Mouse (Mus musculus): ENCODE measurements at regions not wholly inside any gene's neighbourhood (a gene's known extent, or its start where the extent isn't known, plus 50 kb on each side); places are given as distances from the start of the nearest gene placed in this dataset.

GRCm38 (mm10) chr1:143265216-143265615, 375.2 kb upstream of the B3galt2 start:
- no peak for TF ChIP-seq USF1 (IDR thresholded peaks at IDR 0.05; ENCODE audit: low read depth, low read length)
- TF ChIP-seq NELFE (IDR thresholded peaks at IDR 0.05; ENCODE audit: low read depth, low read length) = no peak
- no peak for TF ChIP-seq CTCF (IDR thresholded peaks at IDR 0.05 in 2 of 3, conservative IDR thresholded peaks at IDR 0.05 in 1 of 3; ENCODE audit: control insufficient read depth in 1 of 3, insufficient read depth in 1 of 3, low read depth in 2 of 3, low read length in 3 of 3, poor library complexity in 1 of 3, severe bottlenecking in 1 of 3)
- no peak for TF ChIP-seq BHLHE40 (IDR thresholded peaks at IDR 0.05; ENCODE audit: borderline replicate concordance, low read depth, low read length)
- no peak for TF ChIP-seq EP300 (IDR thresholded peaks at IDR 0.05; ENCODE audit: low read depth in 1 of 2, low read length in 2 of 2)
- TF ChIP-seq MAX (IDR thresholded peaks at IDR 0.05; ENCODE audit: low read length) = no peak
- no peak for TF ChIP-seq GATA1 (IDR thresholded peaks at IDR 0.05; ENCODE audit: low read depth, low read length)
- no peak for TF ChIP-seq CHD2 (IDR thresholded peaks at IDR 0.05; ENCODE audit: low read length)

All from MEL (cell line).